In genomic region chr7:97331726-97332666, GRCm38 (mm10) we compare ENCODE assay signal across 8 mouse cellular contexts. TPM values are rescaled to one million over a fixed set of nuclear protein-coding genes. Genes with fewer than 3 reads are reported as not detected.
A peak's percentile ranks its signal among the peaks of the same experiment; 100 is the strongest.
DNase-seq lines count a peak whose midpoint lies in the region; ATAC-seq and TF ChIP-seq lines count a peak whose summit lies in the region.

Gene Usp35, minus strand, starts transcription at chr7:97332020.
Gene Kctd21, plus strand, starts transcription at chr7:97332327.

- peak; percentile 48 for TF ChIP-seq CTCF in heart, adult 2 months (IDR thresholded peaks at IDR 0.05)

- H3K79me2 ChIP-seq in heart, adult 2 months (replicated peaks; ENCODE audit: control insufficient read depth, insufficient read depth, low read length): no peaks in the 10 kb centered on the region

- 1% methylated on average over 53 of the region's 68 CpGs for WGBS in embryonic facial prominence, embryonic 14.5 days
- under 1% methylated on average over 68 of the region's 68 CpGs for WGBS in heart, adult 2 months
- WGBS in limb, embryonic 13.5 days: under 1% methylated on average over 66 of the region's 68 CpGs
- WGBS in midbrain, embryonic 16.5 days: under 1% methylated on average over 53 of the region's 68 CpGs

- peak within 1 kb of the TSS; percentile 68 for H3K4me2 ChIP-seq in embryonic facial prominence, embryonic 14.5 days (ENCODE audit: low read depth, low read length)
- peak within 1 kb of the TSS; percentile 78 for H3K4me2 ChIP-seq in limb, embryonic 13.5 days (replicated peaks)
- H3K4me2 ChIP-seq in midbrain, embryonic 16.5 days (ENCODE audit: low read length): peak within 1 kb of the TSS; percentile 86

- 0 out of 2 replicates have a peak, but pooled peaks cover 14% of the 10 kb centered on the region for H3K4me1 ChIP-seq in embryonic facial prominence, embryonic 14.5 days (ENCODE audit: control insufficient read depth, insufficient read depth, low read length)
- no peaks in the 10 kb centered on the region; the same call in 1 of the 2 replicates for H3K4me1 ChIP-seq in heart, adult 2 months (ENCODE audit: control insufficient read depth, insufficient read depth, low read length)
- H3K4me1 ChIP-seq in limb, embryonic 13.5 days: peaks cover 19% of the 10 kb centered on the region
- H3K4me1 ChIP-seq in midbrain, embryonic 16.5 days (ENCODE audit: control insufficient read depth, insufficient read depth, low read length): peaks cover 28% of the 10 kb centered on the region

- TF ChIP-seq EP300 in heart, adult 2 months (IDR thresholded peaks at IDR 0.05; ENCODE audit: insufficient read depth, low read depth, low read length): no peak

- TF ChIP-seq POLR2A in heart, adult 2 months (IDR thresholded peaks at IDR 0.05; ENCODE audit: insufficient read depth, low read depth, low read length): peak; percentile 59

- H3K9me3 ChIP-seq in embryonic facial prominence, embryonic 14.5 days (ENCODE audit: control insufficient read depth, low read length): no peaks in the 10 kb centered on the region
- no peaks in the 10 kb centered on the region for H3K9me3 ChIP-seq in limb, embryonic 13.5 days
- H3K9me3 ChIP-seq in midbrain, embryonic 16.5 days (replicated peaks; ENCODE audit: control insufficient read depth, low read length, poor library complexity, severe bottlenecking): no peaks in the 10 kb centered on the region

- H3K27me3 ChIP-seq in embryonic facial prominence, embryonic 14.5 days (replicated peaks; ENCODE audit: control insufficient read depth, insufficient read depth, low read length): 0 out of 2 replicates have a peak, but pooled peaks cover 3% of the 10 kb centered on the region
- H3K27me3 ChIP-seq in heart, adult 2 months (ENCODE audit: control insufficient read depth, insufficient read depth, low read length): no peaks in the 10 kb centered on the region
- H3K27me3 ChIP-seq in limb, embryonic 13.5 days: peaks cover 10% of the 10 kb centered on the region
- peaks cover 4% of the 10 kb centered on the region for H3K27me3 ChIP-seq in midbrain, embryonic 16.5 days (ENCODE audit: control insufficient read depth, insufficient read depth, low read depth, low read length)

- peak; percentile 99 for ATAC-seq in embryonic facial prominence, embryonic 14.5 days (ENCODE audit: low read depth)
- peak; percentile 100 for ATAC-seq in limb, embryonic 13.5 days (ENCODE audit: low FRiP score, low read depth)
- peak; percentile 99 for ATAC-seq in midbrain, embryonic 16.5 days

- no peak within 1 kb of the TSS for H3K27ac ChIP-seq in embryonic facial prominence, embryonic 14.5 days (replicated peaks; ENCODE audit: low read depth, low read length)
- peak within 1 kb of the TSS; percentile 91 for H3K27ac ChIP-seq in heart, adult 2 months
- H3K27ac ChIP-seq in limb, embryonic 13.5 days: no peak within 1 kb of the TSS
- peak within 1 kb of the TSS; percentile 74 for H3K27ac ChIP-seq in midbrain, embryonic 16.5 days (ENCODE audit: low read length)

- DNase-seq in 3T3-L1 (ENCODE audit: low read depth, low spot score): peak; percentile 85
- DNase-seq in adrenal gland, postnatal 4 days (ENCODE audit: low spot score in 2 of 2): peak; percentile 79 to 89
- peak; percentile 98 for DNase-seq in embryonic facial prominence, embryonic 14.5 days (ENCODE audit: low spot score)
- DNase-seq in heart, adult 2 months: peak; percentile 95 to 97
- peak; percentile 92 to 94 for DNase-seq in kidney, adult 8-10 months
- peak; percentile 76 to 92 for DNase-seq in spleen, postnatal 10 days (ENCODE audit: low spot score in 2 of 2)

- H3K4me3 ChIP-seq in embryonic facial prominence, embryonic 14.5 days (ENCODE audit: low read depth, low read length): peak within 1 kb of the TSS; percentile 72
- peak within 1 kb of the TSS; percentile 95 for H3K4me3 ChIP-seq in heart, adult 2 months
- peak within 1 kb of the TSS; percentile 78 for H3K4me3 ChIP-seq in limb, embryonic 13.5 days
- H3K4me3 ChIP-seq in midbrain, embryonic 16.5 days (ENCODE audit: low read depth, low read length): peak within 1 kb of the TSS; percentile 82

- no peaks in the 10 kb centered on the region for H3K36me3 ChIP-seq in embryonic facial prominence, embryonic 14.5 days (ENCODE audit: control insufficient read depth, insufficient read depth, low read length)
- no peaks in the 10 kb centered on the region for H3K36me3 ChIP-seq in heart, adult 2 months (ENCODE audit: control insufficient read depth, insufficient read depth, low read length)
- H3K36me3 ChIP-seq in limb, embryonic 13.5 days: no peaks in the 10 kb centered on the region
- no peaks in the 10 kb centered on the region for H3K36me3 ChIP-seq in midbrain, embryonic 16.5 days (ENCODE audit: control insufficient read depth, insufficient read depth, low read length)

- intact Hi-C loops in heart, adult 2 months (cut with DNase I): loop anchor here (2.0 to 5.0 kb wide), 2 partner anchors 40 to 147 kb away; partner anchors contain the start of gene Alg8

- H3K9ac ChIP-seq in embryonic facial prominence, embryonic 14.5 days (ENCODE audit: low read depth, low read length): peak within 1 kb of the TSS; percentile 72
- peak within 1 kb of the TSS; percentile 84 for H3K9ac ChIP-seq in heart, adult 2 months (ENCODE audit: low read depth, low read length)
- H3K9ac ChIP-seq in limb, embryonic 13.5 days: peak within 1 kb of the TSS; percentile 79
- peak within 1 kb of the TSS; percentile 85 for H3K9ac ChIP-seq in midbrain, embryonic 16.5 days (ENCODE audit: low read depth, low read length)

RNA-seq across cellular contexts. Expression of gene Usp35, which starts in this region (rescaled TPM):
- 1 to 10 TPM; 8.5 to 8.6 TPM for total RNA-seq in adrenal gland, postnatal 4 days (2021)
- 2.2 and 2.7 TPM in 2 replicates for polyA plus RNA-seq in embryonic facial prominence, embryonic 14.5 days (2014; fragmentation: Nextera tagmentation; extraction: Ambion mirVana)
- 1 to 10 TPM in 1 of 2 experiments, under 1 TPM in 1; 0.84 to 1.0 TPM for total RNA-seq in heart, adult 2 months (2021)
- 2.5 and 2.8 TPM in 2 replicates for polyA plus RNA-seq in heart, adult 2 months (2012; rRNA removed)
- 2.1 and 2.2 TPM in 2 replicates for polyA plus RNA-seq in limb, embryonic 13.5 days (2015; fragmentation: Nextera tagmentation; extraction: Ambion mirVana)
- 3.1 and 3.2 TPM in 2 replicates for polyA plus RNA-seq in midbrain, embryonic 16.5 days (2015; fragmentation: Nextera tagmentation; extraction: Ambion mirVana)

RNA-seq across cellular contexts. Expression of gene Kctd21, which starts in this region (rescaled TPM):
- total RNA-seq in adrenal gland, postnatal 4 days (2021): 1 to 10 TPM; 2.2 to 3.3 TPM
- 5.3 and 5.5 TPM in 2 replicates for polyA plus RNA-seq in embryonic facial prominence, embryonic 14.5 days (2014; fragmentation: Nextera tagmentation; extraction: Ambion mirVana)
- total RNA-seq in heart, adult 2 months (2021): 1 to 10 TPM; 3.7 to 4.1 TPM
- 3.6 and 6.3 TPM in 2 replicates for polyA plus RNA-seq in heart, adult 2 months (2012; rRNA removed)
- polyA plus RNA-seq in limb, embryonic 13.5 days (2015; fragmentation: Nextera tagmentation; extraction: Ambion mirVana): 4.9 and 5.1 TPM in 2 replicates
- polyA plus RNA-seq in midbrain, embryonic 16.5 days (2015; fragmentation: Nextera tagmentation; extraction: Ambion mirVana): 6.7 and 7.6 TPM in 2 replicates

Comparison
In these comparisons a context has a peak if more than half of its experiments do, and no peak if none do; other contexts are left out.
1. RNA of gene Usp35 (total RNA-seq): 8.5 to 8.6 TPM in adrenal gland, postnatal 4 days; 0.84 to 1.0 TPM in heart, adult 2 months; every median in the first group is over 4 times any median in the second.
2. H3K27ac ChIP-seq: peak in heart, adult 2 months (single experiment) and midbrain, embryonic 16.5 days (single experiment); none in embryonic facial prominence, embryonic 14.5 days (single experiment) and limb, embryonic 13.5 days (single experiment).
3. Peak in every context shown above with its lines, with median percentiles within 50 percentile points of each other: DNase-seq, ATAC-seq, H3K4me2 ChIP-seq, H3K4me3 ChIP-seq and H3K9ac ChIP-seq.